Mouse (Mus musculus): ENCODE data around the gene Myo9a.
"Not testable (repeated sequence)": the region's sequence is repeated elsewhere in the genome, so short reads cannot be mapped to it uniquely, and the experiment has no call there.

Gene Myo9a

DNA sequence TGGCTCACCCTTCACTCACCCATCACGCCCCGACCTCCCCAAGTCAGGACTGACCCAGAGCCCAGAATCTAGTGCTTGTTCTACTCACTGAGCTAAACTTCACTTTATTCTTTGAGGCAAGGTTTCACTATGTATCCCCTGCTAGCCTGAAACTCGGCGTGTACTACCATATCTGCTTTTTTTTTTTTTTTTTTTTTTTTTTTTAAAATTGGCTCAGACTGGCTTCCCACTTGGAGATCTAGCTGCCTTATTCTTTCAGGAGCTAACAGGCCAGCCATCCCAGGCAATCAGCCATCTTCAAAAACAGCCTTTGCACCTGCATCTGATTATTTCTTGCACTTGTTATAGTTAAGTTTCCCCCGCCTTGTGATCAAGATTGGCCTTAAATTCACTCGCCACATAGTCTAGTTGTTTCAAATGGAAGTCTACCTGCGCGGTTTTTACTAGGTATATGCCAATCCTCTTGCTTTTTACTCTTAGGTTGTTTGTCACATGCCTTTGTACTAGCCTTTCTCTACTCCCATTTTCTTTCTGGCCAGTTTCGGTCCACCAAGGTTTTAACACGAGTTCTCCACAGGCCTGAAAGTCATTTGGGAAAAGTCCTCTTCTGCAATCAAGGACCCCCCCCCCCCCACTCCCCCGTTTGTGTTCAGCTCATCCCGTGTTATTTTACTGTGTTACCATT lies 973 bp upstream of the Myo9a start:
- in situ Hi-C loops (cut with MboI, MseI): no loop called here

DNA sequence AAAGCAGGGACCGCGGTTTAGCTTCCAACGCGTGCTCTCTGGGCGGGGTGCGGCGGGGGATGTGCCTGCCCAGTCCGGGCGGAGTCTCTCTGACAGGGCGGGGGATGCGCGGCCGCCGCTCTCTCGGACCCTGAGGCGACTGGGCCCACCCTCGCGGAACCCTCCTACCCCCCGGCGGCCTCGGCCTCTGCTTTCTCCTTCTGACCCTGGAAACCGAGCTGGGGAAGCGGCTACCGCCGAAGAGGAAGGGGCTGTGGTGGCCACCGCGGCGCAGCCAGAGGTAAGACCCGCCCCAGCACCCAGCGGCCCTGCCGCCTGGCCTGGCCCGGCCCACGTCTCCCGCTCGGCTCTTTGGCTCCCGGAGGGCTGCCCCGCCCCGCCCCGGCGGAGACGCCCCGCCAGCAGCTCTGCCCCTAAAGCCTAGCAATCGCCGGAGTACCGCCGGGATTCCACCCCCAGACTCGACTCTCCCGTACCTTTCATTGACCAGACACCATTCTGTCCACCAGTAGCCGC lies 428 bp downstream of the Myo9a start:
- in situ Hi-C loops (cut with MboI, MseI): no loop called here

DNA sequence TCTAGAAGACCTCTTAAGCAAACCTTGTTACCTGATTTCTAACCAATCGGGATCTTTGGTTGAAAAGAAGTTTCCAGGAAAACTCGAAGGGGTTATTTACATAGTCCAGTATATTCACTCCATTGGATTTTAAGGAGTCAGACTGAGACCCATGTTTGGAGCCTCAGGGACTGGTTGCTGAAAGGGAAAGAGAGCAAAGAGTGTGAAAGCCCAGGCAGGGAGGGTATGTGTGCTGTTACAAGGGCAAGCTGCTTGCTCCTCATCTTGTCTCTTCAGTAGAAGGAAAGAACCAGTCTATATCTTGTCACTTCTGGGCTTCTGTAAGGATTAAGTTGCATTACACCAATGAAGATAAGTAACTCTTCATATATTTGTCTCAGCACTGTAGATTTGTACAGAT lies 1.3 kb downstream of the Myo9a start:
- in situ Hi-C loops (cut with MboI, MseI): no loop called here

DNA sequence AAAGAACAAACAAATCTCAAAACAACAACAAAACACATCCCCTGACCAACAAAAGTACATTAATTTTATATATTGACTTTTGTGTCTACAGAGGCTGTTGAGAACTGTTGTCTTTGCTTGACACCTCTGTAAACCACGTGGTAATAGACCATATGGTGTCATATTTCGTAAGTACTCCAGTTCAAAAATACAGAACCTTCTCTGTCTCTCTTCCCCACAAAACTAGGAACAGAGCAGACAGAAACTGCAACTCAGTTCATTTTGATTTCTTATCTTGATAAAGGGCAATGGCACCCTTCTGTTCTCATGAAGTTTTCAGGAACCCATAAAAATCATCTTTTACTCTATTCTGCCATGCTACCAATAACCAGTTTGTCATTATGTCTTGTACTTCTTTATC lies 4.5 kb downstream of the Myo9a start:
- in situ Hi-C loops (cut with MboI, MseI): no loop called here

DNA sequence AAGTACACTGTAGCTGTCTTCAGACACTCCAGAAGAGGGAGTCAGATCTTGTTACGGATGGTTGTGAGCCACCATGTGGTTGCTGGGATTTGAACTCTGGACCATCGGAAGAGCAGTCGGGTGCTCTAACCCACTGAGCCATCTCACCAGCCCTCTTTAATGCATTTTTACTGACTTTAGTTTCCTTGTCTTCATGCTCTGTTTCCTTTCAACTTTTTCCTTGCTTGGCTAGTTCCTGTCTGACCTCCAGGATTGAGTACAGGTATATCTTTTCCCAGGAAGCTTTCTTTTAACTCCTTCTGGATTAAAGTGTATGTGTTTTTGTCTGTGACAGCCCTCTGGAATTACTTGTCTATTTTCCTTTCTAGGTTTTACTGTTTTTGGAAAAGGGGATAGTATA lies 6.3 kb downstream of the Myo9a start:
- in situ Hi-C loops (cut with MboI, MseI): not testable (repeated sequence)

DNA sequence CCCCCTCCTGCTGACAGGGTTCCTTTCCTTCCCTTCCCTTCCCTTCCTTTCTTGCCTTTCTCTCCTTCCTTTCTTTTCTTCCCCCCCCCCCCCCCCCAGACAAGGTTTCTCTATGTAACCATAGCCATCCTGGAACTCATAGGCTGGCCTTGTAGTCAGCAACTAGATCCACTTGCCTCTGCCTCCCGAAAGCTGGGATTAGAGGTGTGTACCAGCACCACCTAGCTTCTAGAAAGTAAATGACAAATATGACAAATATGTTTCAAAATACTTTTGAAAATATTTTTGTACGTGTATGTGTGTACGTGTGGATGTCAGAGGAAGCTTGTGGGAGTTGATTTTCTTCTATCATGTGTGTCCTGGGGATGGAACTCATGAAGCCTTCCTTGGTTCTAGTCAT lies 9.8 kb downstream of the Myo9a start:
- in situ Hi-C loops (cut with MboI, MseI): no loop called here

DNA sequence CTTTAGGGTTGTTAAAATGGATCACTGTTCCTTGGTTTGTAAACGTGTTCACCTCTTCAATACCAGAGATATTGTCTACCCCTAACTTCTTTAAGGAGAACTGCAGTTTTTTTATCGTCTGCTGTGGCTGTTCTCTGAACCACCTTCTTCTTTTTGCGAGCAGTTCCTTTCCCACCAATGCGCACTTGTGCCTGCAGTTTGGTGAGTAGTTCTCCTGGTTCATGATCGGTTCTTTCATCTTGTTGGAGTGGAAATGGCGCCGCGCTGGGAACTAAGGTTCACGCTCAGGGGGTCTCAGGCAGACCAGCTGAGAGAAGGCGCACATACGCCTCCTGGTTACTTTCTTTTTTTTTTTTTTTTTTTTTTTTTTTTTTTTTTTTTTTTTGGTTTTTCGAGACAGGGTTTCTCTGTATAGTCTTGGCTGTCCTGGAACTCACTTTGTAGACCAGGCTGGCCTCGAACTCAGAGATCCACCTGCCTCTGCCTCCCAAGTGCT lies 16.3 kb downstream of the Myo9a start:
- in situ Hi-C loops (cut with MboI, MseI): not testable (repeated sequence)

DNA sequence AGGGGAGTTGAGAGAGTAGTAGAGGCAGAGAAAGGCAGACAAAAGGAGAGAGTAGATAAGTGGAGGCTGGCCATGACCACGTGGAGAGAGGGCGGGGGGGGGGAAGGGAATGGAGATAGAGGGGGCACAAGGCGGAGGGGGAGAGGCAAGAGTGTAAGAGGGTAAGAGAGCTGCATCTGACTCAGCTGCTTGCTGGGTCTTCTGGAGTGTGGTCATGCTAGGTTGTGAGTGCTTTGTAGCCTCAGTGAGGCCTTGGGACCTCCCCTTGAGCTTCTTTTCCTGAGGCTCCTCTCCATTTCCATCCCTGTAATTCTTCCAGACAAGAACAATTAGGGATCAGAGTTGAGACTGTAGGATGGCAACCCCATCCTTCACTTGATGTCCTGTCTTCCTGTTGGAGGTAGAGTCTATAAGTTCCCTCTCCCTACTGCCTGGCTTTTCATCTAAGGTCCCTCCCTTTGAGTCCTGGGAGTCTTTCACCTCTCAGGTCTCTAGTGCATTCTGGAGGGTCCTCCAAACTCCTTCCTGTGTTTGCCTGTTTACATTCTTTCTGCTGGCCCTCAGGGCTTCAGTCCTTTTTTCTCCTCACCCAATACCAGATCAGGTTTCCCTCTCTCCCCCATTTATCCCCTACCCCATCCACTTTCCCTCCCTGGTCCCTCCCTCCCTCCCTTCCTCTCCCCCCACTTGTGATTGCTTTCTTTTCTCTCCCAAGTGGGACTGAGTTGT lies 55.5 kb downstream of the Myo9a start:
- in situ Hi-C loops (cut with MboI, MseI): loop anchor here in 1 of 2 experiments (10.0 kb wide), 1 partner anchor 1461 kb away; no protein-coding TSS in a partner anchor

DNA sequence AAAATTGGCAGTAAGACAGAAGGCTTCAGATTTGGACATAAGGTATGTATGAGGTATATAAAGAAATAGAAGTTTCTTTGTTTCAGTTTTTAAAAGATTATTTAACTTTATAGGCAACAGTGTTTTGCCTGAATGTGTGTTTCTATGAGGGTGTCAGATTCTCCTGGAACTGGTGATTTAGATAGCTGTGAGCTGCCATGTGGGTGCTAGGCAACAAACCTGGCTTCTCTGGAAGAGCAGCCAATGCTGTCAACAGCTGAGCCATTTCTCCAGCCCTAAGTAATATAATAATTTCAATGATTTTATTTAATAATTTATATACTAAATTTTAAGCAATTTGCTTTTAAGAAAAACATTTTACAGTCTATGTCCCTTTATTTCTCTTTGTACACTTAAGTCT lies 133.9 kb downstream of the Myo9a start:
- in situ Hi-C loops (cut with MboI, MseI): no loop called here

DNA sequence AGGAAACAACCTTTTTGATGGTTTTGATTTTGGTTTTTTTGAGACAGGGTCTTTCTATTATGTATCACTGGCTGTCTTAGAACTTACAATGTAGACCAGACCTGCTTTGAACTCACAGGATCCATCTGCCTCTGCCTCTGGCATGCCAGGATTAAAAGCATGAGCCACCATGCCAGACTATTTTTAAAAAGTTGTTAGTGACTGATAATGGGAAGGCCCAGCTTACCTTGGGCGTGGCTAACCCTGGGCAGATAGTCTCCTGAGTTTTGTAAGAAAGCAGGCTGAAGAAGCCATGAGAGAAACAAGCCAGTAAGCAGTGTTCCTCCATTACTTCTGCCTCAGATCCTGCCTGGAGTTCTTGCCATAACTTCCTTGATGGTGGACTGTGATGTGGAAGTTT lies 152.7 kb downstream of the Myo9a start:
- in situ Hi-C loops (cut with MboI, MseI): no loop called here

DNA sequence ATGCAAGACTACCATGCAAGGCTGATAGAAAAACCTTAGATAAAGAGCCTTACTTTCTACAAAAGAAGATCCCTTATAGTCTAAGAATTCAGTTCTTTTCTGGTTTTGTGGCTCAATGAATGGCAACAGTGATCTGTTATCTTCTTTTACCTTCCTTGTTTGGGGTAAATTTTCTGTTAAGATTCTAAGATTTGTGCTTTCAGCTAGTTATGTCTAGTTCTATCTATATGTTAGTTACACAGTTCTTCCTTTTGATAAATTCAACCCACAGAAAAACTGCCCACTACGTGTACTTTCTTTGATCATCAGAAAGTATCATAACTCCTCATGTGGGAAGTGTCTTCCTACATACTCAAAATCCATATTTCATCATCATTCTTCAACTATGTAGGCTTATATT lies 164.1 kb downstream of the Myo9a start:
- in situ Hi-C loops (cut with MboI, MseI): no loop called here

DNA sequence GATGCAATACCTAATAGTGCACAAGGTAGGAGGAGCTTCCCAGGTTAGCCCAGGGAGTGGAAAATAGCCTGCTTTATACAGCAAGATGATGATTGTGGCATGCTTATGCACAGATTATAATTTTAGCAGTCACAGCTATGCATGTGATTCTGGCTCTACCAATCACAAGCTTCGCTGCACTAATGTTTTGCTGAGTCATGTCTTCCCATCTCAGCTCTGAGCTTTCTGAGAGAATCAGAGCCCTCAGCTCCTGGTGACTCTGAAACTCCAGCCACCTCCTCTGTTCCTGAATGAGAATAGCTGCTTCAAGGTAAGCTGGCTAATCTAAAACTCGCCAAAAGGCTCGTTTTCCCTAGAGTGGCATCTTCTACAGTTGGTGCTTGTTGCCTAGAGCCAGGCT lies 179.6 kb downstream of the Myo9a start:
- in situ Hi-C loops (cut with MboI, MseI): loop anchor here in 1 of 2 experiments (10.0 kb wide), 1 partner anchor 1745 kb away; no protein-coding TSS in a partner anchor

DNA sequence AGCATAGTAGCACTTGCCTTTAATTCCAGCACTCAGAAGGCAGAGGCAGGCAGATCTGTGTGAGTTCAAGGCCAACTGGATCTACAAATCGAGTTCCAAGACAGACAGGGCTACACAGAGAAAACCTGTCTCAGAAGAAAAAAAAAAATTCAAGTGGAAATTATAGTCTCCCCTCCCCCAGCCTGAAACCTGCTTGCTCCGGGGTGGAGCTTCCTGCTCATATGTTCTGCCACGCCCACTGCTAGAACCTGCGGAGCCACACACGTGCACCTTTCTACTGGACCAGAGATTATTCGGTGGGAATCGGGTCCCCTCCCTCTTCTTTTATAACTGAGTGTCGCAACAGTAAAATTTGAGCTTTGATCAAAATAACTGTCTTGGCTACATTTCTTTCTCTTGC lies 185.2 kb downstream of the Myo9a start:
- in situ Hi-C loops (cut with MboI, MseI): loop anchor here in 1 of 2 experiments (10.0 kb wide), 1 partner anchor 1739 kb away; no protein-coding TSS in a partner anchor

DNA sequence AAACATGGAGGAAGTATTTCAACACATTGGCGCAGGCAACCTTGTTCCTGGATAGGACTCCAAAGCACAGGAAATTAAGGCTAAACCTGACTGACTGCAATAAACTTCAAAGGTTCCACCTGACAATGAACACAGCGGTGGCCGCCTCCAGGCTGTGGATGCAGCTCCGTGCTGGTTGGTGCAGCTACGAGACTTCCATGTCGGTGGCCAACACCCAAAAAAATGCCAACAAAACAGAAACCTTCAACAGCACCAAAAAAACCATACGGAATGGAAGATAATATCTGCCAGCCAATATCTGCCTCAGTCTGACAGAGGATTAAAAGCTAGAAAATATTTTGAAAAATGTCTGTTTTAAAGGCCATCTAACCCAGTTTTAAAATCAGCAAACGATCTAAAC lies 187.8 kb downstream of the Myo9a start:
- in situ Hi-C loops (cut with MboI, MseI): loop anchor here in 1 of 2 experiments (10.0 kb wide), 1 partner anchor 1736 kb away; no protein-coding TSS in a partner anchor

DNA sequence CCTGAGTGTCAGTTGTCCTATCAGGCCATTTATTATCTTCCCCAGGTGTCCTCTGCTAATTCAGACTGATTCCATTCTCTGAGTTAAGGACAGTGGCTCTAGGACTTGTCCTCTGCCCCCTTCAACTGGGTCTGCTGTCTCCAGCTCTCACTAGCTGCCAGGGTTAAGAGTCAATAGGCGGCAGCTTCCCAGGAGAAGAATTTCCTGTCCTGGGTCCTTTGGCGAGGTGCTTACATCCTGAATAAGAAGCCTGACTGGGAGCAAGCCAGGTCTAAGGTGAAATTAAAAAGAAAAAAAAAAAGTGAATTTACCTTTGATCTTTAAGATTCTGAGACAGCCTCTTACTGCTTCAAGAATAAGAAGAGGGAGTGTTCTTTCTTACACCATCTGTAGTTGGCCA lies 189.0 kb downstream of the Myo9a start:
- in situ Hi-C loops (cut with MboI, MseI): loop anchor here (10.0 kb wide), 2 partner anchors 1725 to 1735 kb away; no protein-coding TSS in a partner anchor

DNA sequence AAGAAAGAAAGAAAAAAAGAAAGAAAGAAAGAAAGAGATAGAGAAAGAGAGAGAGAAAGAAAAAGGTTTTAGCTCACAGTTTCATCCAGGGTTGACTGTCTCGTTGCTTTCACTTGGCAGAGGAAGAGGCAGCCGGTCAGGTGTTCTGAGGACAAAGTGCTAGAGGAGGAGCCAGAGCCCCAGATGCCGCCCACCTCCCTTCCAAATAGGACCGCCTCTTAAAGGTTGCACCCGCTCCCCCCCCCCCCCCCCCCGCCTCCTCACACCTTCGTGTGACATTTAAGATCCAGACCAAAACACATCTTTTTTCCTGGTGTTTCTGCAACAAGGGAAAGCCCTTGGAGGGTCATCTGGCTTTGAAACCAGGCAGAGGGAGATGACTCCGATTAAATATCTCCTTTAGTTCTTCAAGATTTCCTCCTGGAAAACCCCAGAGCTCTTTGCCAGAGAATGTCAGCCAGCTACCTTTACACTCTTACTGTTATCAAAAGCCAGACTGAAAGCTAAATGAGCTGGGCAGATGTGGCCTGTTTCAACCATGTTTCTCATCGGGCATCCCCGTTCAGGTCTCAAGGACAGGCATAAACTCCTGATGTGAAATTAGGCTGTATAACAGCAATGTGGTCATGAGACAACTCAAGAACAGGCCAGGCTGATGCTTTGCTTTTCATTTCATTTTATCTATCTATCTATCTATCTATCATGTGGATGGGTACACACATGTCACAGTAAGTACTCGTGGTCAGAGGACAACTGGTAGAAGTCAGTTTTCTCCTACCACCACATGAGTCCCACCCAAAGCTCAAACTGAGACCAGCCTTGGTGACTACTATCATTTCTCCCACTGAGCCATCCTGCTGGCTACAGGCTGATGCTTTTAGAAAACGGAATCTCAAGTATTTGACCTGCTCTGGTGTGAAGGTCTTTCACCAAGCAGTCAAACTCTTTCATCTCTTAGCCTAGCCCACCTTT lies 190.5 kb downstream of the Myo9a start:
- in situ Hi-C loops (cut with MboI, MseI): loop anchor here in 1 of 2 experiments (10.0 kb wide), 1 partner anchor 1724 kb away; no protein-coding TSS in a partner anchor

DNA sequence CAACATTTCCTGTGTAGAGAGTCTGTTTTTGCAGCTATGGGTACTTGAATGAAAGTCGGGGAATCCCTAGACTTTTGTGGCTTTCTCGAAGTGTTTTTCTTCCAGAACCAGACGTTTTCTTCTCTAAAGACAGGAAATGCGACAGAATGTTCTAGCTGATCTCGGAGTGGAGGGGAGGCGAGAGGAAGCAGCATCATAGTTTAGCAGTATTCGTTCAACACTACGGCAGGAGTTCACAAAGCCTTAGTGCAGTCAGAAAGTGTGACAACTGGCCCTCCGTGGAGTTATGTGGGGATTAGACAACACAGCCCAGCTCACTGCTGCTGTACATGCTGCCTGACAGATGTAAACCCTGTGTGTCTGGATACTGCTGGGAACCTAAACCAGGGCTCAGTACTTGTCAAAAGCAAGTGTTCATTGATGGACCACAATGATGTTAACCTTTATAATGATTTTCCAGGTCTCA lies 191.2 kb downstream of the Myo9a start:
- in situ Hi-C loops (cut with MboI, MseI): loop anchor here in 1 of 2 experiments (10.0 kb wide), 1 partner anchor 1723 kb away; no protein-coding TSS in a partner anchor

DNA sequence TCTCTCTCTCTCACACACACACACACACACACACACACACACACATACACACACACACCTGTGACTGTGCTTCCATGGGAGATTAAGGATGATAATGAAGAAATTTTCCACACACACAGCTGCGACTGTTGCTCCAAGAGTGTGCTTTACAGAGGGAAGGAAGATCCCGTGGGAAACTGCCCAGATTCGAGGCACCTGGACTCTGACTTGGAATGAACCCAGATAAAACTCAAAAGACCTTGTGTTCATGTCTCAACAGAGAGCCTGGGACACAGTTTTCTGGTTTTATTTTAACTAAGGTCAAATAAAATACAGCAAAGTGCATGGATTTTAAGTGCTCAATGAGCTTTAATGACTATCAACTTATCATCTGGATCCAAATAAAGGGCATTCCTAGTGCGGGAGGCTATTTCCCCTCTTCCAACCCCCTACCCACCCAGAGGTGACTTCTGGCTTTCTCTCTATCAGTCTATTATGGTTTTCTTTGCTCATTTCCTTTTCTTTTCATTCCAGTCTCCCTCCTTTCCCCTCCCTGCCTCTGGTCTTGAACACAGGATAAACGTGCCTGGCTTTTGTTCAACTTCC lies 191.9 kb downstream of the Myo9a start:
- in situ Hi-C loops (cut with MboI, MseI): loop anchor here in 1 of 2 experiments (10.0 kb wide), 1 partner anchor 1722 kb away; no protein-coding TSS in a partner anchor

DNA sequence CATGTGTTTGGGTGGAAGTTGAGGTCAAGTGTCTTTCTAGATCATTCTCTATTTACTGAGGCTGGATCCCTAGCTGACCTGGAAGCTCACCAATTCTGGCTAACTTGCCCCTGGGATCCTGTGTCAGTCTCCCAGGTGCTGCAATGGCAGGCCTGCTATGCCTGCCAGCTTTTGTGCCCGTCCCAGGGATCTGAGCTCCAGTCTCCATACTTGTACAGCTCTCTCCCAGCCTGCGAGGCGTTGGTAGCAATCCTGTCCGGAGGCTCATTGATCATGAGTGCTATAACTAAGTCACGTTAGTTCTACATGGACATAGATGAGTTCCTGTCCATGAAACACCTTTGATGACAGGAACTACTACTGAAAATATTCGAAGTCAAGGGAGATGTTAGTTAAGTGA lies 193.1 kb downstream of the Myo9a start:
- in situ Hi-C loops (cut with MboI, MseI): loop anchor here in 1 of 2 experiments (10.0 kb wide), 1 partner anchor 1721 kb away; no protein-coding TSS in a partner anchor

DNA sequence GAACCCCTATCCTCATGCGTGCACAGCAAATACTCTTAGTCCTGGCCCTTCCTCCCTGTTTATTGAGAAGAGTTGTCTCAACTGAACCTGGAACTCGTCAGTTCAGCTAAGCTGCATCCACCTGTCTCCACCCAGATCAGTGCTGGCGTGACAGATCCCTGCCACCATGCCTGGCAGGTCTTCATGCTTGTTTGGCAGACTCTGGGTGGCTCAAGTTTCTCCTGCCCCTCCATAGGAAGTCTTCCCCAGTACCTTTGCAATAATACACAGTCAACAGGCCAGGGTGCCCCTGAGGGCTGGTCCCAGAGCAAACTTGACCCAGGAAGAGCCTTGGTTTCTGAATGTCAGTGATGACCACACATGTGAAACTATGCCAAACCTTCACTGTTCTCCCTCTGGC lies 194.5 kb downstream of the Myo9a start:
- in situ Hi-C loops (cut with MboI, MseI): loop anchor here in 1 of 2 experiments (5.0 to 10.0 kb wide), 2 partner anchors 223 to 1720 kb away; no protein-coding TSS in a partner anchor
